Comparison of ENCODE assay signal across 22 mouse cellular contexts in the genomic region with DNA sequence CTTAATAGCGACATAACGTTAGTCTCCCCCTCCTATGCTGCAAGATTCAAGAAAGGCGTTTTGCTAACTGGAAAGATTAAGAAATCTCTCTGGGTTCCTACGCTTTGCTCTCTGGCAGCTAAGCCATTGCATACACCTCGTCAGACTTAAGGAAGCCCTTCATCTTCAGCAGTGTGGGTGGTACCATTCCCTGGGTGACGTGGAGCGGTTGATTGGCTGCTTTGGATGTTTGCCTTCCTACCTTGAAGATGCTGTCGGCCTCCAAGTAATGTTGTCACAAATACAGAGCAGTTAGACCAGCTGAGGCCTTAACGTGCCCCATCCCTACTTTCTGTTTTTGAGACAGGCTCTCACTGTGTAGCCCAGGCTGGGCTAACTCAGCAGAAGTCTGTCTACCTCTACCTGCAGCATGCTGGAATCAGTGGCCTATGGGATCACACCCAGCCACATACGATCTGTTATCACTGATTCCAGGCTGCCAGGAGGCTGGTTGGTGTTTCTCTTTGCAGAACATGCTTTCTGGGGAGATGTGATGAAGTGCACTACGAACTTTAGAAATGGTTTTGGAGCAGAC. TPM values are rescaled to one million over a fixed set of nuclear protein-coding genes. Genes with fewer than 3 reads are reported as not detected.
DNase-seq lines count a peak whose midpoint lies in the region; ATAC-seq and TF ChIP-seq lines count a peak whose summit lies in the region.
"Had no signal": no experiment of that assay in that cellular context is flagged by ENCODE, and none has a peak within 500 bp of the region (broad histone marks: within the 10 kb centered on the region; RNA-seq: fewer than 3 reads in every experiment).

No protein-coding gene starts in this region.

- peak; percentile 48 for ATAC-seq in megakaryocyte-erythroid progenitor cell, adult 5-6 weeks (replicated peaks; ENCODE audit: low FRiP score, low TSS enrichment, poor library complexity, severe bottlenecking)
- ATAC-seq: forebrain, embryonic 14.5 days; hindbrain, embryonic 16.5 days had no signal

- no peak overlapping the region for H3K4me3 ChIP-seq in layer of hippocampus, adult 2 months
- no peak overlapping the region for H3K4me3 ChIP-seq in cortical plate, adult 2 months (ENCODE audit: insufficient read depth, low read length)
- H3K4me3 ChIP-seq: embryonic facial prominence, embryonic 15.5 days; erythroblast, embryonic 14.5 days; forebrain, embryonic 10.5 days; heart, adult 2 months; heart, embryonic 13.5 days; hindbrain, embryonic 12.5 days had no signal

- no peak for TF ChIP-seq CTCF in layer of hippocampus, adult 2 months (conservative IDR thresholded peaks at IDR 0.05)
- TF ChIP-seq CTCF in cortical plate, adult 2 months (IDR thresholded peaks at IDR 0.05; ENCODE audit: extremely low read depth, insufficient read depth, low read length) = no peak

- peak overlapping the region; percentile 32; the same call in 1 of the 2 replicates for H3K27ac ChIP-seq in layer of hippocampus, adult 2 months
- H3K27ac ChIP-seq in cortical plate, adult 2 months (ENCODE audit: insufficient read depth, low read length) = peak overlapping the region; percentile 45; the same call in 1 of the 2 replicates
- H3K27ac ChIP-seq: embryonic facial prominence, embryonic 15.5 days; heart, adult 2 months; heart, embryonic 13.5 days; hindbrain, embryonic 12.5 days had no signal

- H3K4me1 ChIP-seq in cortical plate, adult 2 months (ENCODE audit: control insufficient read depth, insufficient read depth, low read length) = peaks cover 9% of the 10 kb centered on the region
- H3K4me1 ChIP-seq: embryonic facial prominence, embryonic 15.5 days had no signal

- DNase-seq in layer of hippocampus, adult 2 months (ENCODE audit: low spot score in 2 of 2) = no peak
- no peak for DNase-seq in layer of hippocampus, postnatal 36 days
- peak; percentile 42 for DNase-seq in lung, postnatal 36 days
- no peak for DNase-seq in lung, postnatal 10 days
- no peak for DNase-seq in kidney, postnatal 25 days
- DNase-seq: adrenal gland, adult 2 months; adrenal gland, postnatal 25 days; cerebellum, adult 2 months; cerebellum, postnatal 10 days; embryo, embryonic 11 days; gastrocnemius, postnatal 10 days; heart, adult 2 months; heart, postnatal 36 days had no signal

- TF ChIP-seq POLR2A in cortical plate, adult 2 months (IDR thresholded peaks at IDR 0.05; ENCODE audit: extremely low read depth, insufficient read depth, low read length) = no peak

RNA-seq across cellular contexts. Expression of a gene that starts 37.8 kb away (rescaled TPM):
- 100 to 1,000 TPM; 149 to 154 TPM for total RNA-seq in layer of hippocampus, adult 2 months (2021)
- 100 to 1,000 TPM; 130 to 158 TPM for total RNA-seq in layer of hippocampus, postnatal 36 days (2021)
- 57.4 and 63.1 TPM in 2 replicates for polyA plus RNA-seq in cortical plate, adult 2 months (2012; rRNA removed)
- 13.9 and 19.9 TPM in 2 replicates for total RNA-seq in megakaryocyte-erythroid progenitor cell, adult 5-6 weeks (2014; fragmentation: Nextera tagmentation)
- total RNA-seq in megakaryocyte-erythroid progenitor cell, adult 5-6 weeks (2017) = 8.2 and 10.4 TPM in 2 replicates

Comparison
In these comparisons a context has a peak if more than half of its experiments do, and no peak if none do; other contexts are left out.
1. RNA of a gene that starts 37.8 kb away (total RNA-seq): 130 to 158 TPM in layer of hippocampus, postnatal 36 days and 149 to 154 TPM in layer of hippocampus, adult 2 months; 8.2 to 19.9 TPM in megakaryocyte-erythroid progenitor cell, adult 5-6 weeks; every median in the first group is over 4 times any median in the second.